ENCODE assay signal across 19 mouse cellular contexts in the genomic region with DNA sequence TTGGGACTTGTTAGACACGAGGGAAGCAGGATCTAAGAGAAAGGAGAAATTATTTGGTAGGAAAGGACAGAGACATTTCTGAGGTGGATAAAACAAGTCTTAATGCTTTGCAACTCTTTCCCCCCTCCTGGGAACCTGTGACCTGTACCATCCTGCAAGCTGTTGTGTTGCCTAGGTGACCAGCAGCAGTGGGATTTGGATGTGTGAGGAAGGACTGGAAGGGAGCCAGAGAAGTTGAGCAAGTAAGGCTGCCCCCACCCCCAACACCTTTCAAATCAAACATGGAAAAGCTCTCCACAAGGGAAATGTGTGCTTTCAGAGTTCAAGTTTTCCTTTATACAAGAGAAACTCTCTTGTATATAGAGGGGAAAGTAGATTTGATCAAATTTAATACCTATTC.
A peak's percentile ranks its signal among the peaks of the same experiment; 100 is the strongest.
DNase-seq lines count a peak whose midpoint lies in the region; ATAC-seq and TF ChIP-seq lines count a peak whose summit lies in the region.
"Had no signal": no experiment of that assay in that cellular context is flagged by ENCODE, and none has a peak within 500 bp of the region (broad histone marks: within the 10 kb centered on the region; RNA-seq: fewer than 3 reads in every experiment).

No protein-coding gene starts in this region.

- no peak overlapping the region for H3K4me2 ChIP-seq in embryonic facial prominence, embryonic 14.5 days (ENCODE audit: low read depth, low read length)
- H3K4me2 ChIP-seq in lung, embryonic 14.5 days = no peak overlapping the region
- H3K4me2 ChIP-seq in lung, postnatal 0 days (replicated peaks; ENCODE audit: low read depth, low read length) = no peak overlapping the region
- H3K4me2 ChIP-seq: embryonic facial prominence, embryonic 12.5 days; heart, embryonic 15.5 days; hindbrain, embryonic 12.5 days; intestine, embryonic 15.5 days; midbrain, embryonic 12.5 days had no signal

- no peaks in the 10 kb centered on the region for H3K4me1 ChIP-seq in embryonic facial prominence, embryonic 14.5 days (ENCODE audit: control insufficient read depth, insufficient read depth, low read length)
- peaks cover 5% of the 10 kb centered on the region for H3K4me1 ChIP-seq in embryonic facial prominence, embryonic 10.5 days
- no peaks in the 10 kb centered on the region for H3K4me1 ChIP-seq in lung, embryonic 14.5 days (ENCODE audit: insufficient read depth)
- H3K4me1 ChIP-seq in lung, postnatal 0 days (ENCODE audit: insufficient read depth, low read depth, low read length) = no peaks in the 10 kb centered on the region
- H3K4me1 ChIP-seq: embryonic facial prominence, embryonic 12.5 days; intestine, embryonic 15.5 days had no signal

- no peak for TF ChIP-seq EP300 in lung, postnatal 0 days (IDR thresholded peaks at IDR 0.05)

- peak; percentile 37; the same call in 1 of the 2 replicates for ATAC-seq in embryonic facial prominence, embryonic 14.5 days (ENCODE audit: low read depth)
- peak; percentile 49; the same call in 1 of the 2 replicates for ATAC-seq in lung, embryonic 14.5 days (ENCODE audit: insufficient read depth)
- no peak for ATAC-seq in lung, postnatal 0 days
- ATAC-seq: intestine, embryonic 15.5 days; Patski had no signal

- TF ChIP-seq CTCF in lung, embryonic 14.5 days (IDR thresholded peaks at IDR 0.05; ENCODE audit: low read depth) = no peak
- no peak for TF ChIP-seq CTCF in lung, postnatal 0 days (IDR thresholded peaks at IDR 0.05)

- DNase-seq in embryonic facial prominence, embryonic 14.5 days (ENCODE audit: low spot score) = peak; percentile 75
- DNase-seq in embryonic facial prominence, embryonic 10.5 days (ENCODE audit: low spot score) = no peak
- DNase-seq in lung, embryonic 14.5 days = peak; percentile 65
- DNase-seq in lung, postnatal 4 days = no peak
- DNase-seq in lung, postnatal 0 days (ENCODE audit: low spot score) = peak; percentile 23
- DNase-seq in layer of hippocampus, postnatal 25 days (ENCODE audit: extremely low spot score in 1 of 2, low spot score in 1 of 2) = no peak
- DNase-seq in MN1 (ENCODE audit: low spot score) = no peak
- DNase-seq: cerebellum, adult 9-11 months; heart, adult 11 months; layer of hippocampus, postnatal 36 days; thymus, postnatal 36 days had no signal

- 55% methylated on average over 1 of the region's 1 CpGs for WGBS in embryonic facial prominence, embryonic 14.5 days
- WGBS in embryonic facial prominence, embryonic 10.5 days = 45% methylated on average over 1 of the region's 1 CpGs
- WGBS in lung, embryonic 14.5 days = 28% methylated on average over 1 of the region's 1 CpGs
- WGBS in lung, postnatal 0 days = 35% methylated on average over 1 of the region's 1 CpGs

- no peaks in the 10 kb centered on the region for H3K27me3 ChIP-seq in embryonic facial prominence, embryonic 14.5 days (replicated peaks; ENCODE audit: control insufficient read depth, insufficient read depth, low read length)
- no peaks in the 10 kb centered on the region for H3K27me3 ChIP-seq in embryonic facial prominence, embryonic 10.5 days (replicated peaks; ENCODE audit: low read depth, poor library complexity, severe bottlenecking)
- no peaks in the 10 kb centered on the region for H3K27me3 ChIP-seq in lung, embryonic 14.5 days (ENCODE audit: insufficient read depth, low read length)
- no peaks in the 10 kb centered on the region for H3K27me3 ChIP-seq in lung, postnatal 0 days (replicated peaks; ENCODE audit: insufficient read depth, low read length)
- H3K27me3 ChIP-seq: embryonic facial prominence, embryonic 12.5 days; heart, embryonic 15.5 days; hindbrain, embryonic 12.5 days; intestine, embryonic 15.5 days; midbrain, embryonic 12.5 days; Patski had no signal

- no peaks in the 10 kb centered on the region for H3K9me3 ChIP-seq in embryonic facial prominence, embryonic 14.5 days (ENCODE audit: control insufficient read depth, low read length)
- H3K9me3 ChIP-seq in embryonic facial prominence, embryonic 10.5 days = no peaks in the 10 kb centered on the region
- H3K9me3 ChIP-seq in lung, embryonic 14.5 days (ENCODE audit: low read depth, low read length) = no peaks in the 10 kb centered on the region
- H3K9me3 ChIP-seq in lung, postnatal 0 days (ENCODE audit: low read length) = no peaks in the 10 kb centered on the region
- H3K9me3 ChIP-seq: embryonic facial prominence, embryonic 12.5 days; heart, embryonic 15.5 days; hindbrain, embryonic 12.5 days; intestine, embryonic 15.5 days; limb, embryonic 10.5 days; midbrain, embryonic 12.5 days had no signal

- no peaks in the 10 kb centered on the region for H3K36me3 ChIP-seq in embryonic facial prominence, embryonic 14.5 days (ENCODE audit: control insufficient read depth, insufficient read depth, low read length)
- H3K36me3 ChIP-seq in embryonic facial prominence, embryonic 10.5 days (replicated peaks) = no peaks in the 10 kb centered on the region
- H3K36me3 ChIP-seq in lung, embryonic 14.5 days (ENCODE audit: insufficient read depth) = no peaks in the 10 kb centered on the region
- H3K36me3 ChIP-seq in lung, postnatal 0 days (ENCODE audit: insufficient read depth, low read length) = no peaks in the 10 kb centered on the region
- H3K36me3 ChIP-seq: embryonic facial prominence, embryonic 12.5 days; heart, embryonic 15.5 days; hindbrain, embryonic 12.5 days; intestine, embryonic 15.5 days; limb, embryonic 10.5 days; midbrain, embryonic 12.5 days had no signal

- no peak overlapping the region for H3K9ac ChIP-seq in embryonic facial prominence, embryonic 14.5 days (ENCODE audit: low read depth, low read length)
- no peak overlapping the region for H3K9ac ChIP-seq in lung, embryonic 14.5 days
- H3K9ac ChIP-seq in lung, postnatal 0 days (replicated peaks; ENCODE audit: low read depth) = no peak overlapping the region
- H3K9ac ChIP-seq: embryonic facial prominence, embryonic 12.5 days; heart, embryonic 15.5 days; hindbrain, embryonic 12.5 days; intestine, embryonic 15.5 days; midbrain, embryonic 12.5 days had no signal

- H3K27ac ChIP-seq in embryonic facial prominence, embryonic 14.5 days (replicated peaks; ENCODE audit: low read depth, low read length) = no peak overlapping the region
- no peak overlapping the region for H3K27ac ChIP-seq in embryonic facial prominence, embryonic 10.5 days (replicated peaks)
- no peak overlapping the region for H3K27ac ChIP-seq in lung, embryonic 14.5 days (ENCODE audit: low read depth)
- no peak overlapping the region for H3K27ac ChIP-seq in lung, postnatal 0 days (ENCODE audit: low read length)
- H3K27ac ChIP-seq: embryonic facial prominence, embryonic 12.5 days; heart, embryonic 15.5 days; hindbrain, embryonic 12.5 days; intestine, embryonic 15.5 days; limb, embryonic 10.5 days; macrophage; midbrain, embryonic 12.5 days had no signal

- H3K4me3 ChIP-seq in embryonic facial prominence, embryonic 14.5 days (ENCODE audit: low read depth, low read length) = no peak overlapping the region
- no peak overlapping the region for H3K4me3 ChIP-seq in embryonic facial prominence, embryonic 10.5 days
- no peak overlapping the region for H3K4me3 ChIP-seq in lung, embryonic 14.5 days (ENCODE audit: low read depth, low read length)
- no peak overlapping the region for H3K4me3 ChIP-seq in lung, postnatal 0 days (ENCODE audit: low read depth, low read length)
- H3K4me3 ChIP-seq: embryonic facial prominence, embryonic 12.5 days; heart, embryonic 15.5 days; hindbrain, embryonic 12.5 days; intestine, embryonic 15.5 days; limb, embryonic 10.5 days; midbrain, embryonic 12.5 days had no signal

Comparison
In these comparisons a context has a peak if more than half of its experiments do, and no peak if none do; other contexts are left out.
1. DNase-seq: peak in embryonic facial prominence, embryonic 14.5 days (single experiment), lung, embryonic 14.5 days (single experiment) and lung, postnatal 0 days (single experiment); none in embryonic facial prominence, embryonic 10.5 days (single experiment), lung, postnatal 4 days (0 of 2), layer of hippocampus, postnatal 25 days (0 of 2) and MN1 (single experiment).